Mouse (Mus musculus) neural tube, embryonic 13.5 days (tissue): ENCODE data around the gene Tapbp. TPM values are rescaled to one million over a fixed set of nuclear protein-coding genes. Genes with fewer than 3 reads are reported as not detected.

Source experiments
- ATAC-seq: fragments of 200-750 bp; cut with Nextera tagmentation; 2 replicates; pipeline ENCODE4 v1.8.0; 2017; ENCODE audit warnings: low read depth, mild to moderate bottlenecking, moderate TSS enrichment, moderate library complexity
- H3K27ac ChIP-seq: fragments of 300-500 bp; sonication (generic); replicated peaks from 2 replicates; pipeline ENCODE4 v1.5.1; 2015; ENCODE audit warnings: moderate library complexity, mild to moderate bottlenecking, inconsistent platforms
- H3K27me3 ChIP-seq: fragments of 300-500 bp; sonication (generic); 2 replicates; pipeline ENCODE4 v1.6.1; 2015; ENCODE audit warnings: mild to moderate bottlenecking, inconsistent platforms
- H3K36me3 ChIP-seq: fragments of 300-500 bp; sonication (generic); 2 replicates; pipeline ENCODE4 v1.6.1; 2015; ENCODE audit warnings: mild to moderate bottlenecking, inconsistent platforms
- H3K4me1 ChIP-seq: fragments of 300-500 bp; sonication (generic); replicated peaks from 2 replicates; pipeline ENCODE4 v1.6.1; 2015; ENCODE audit warnings: inconsistent platforms
- H3K4me2 ChIP-seq: fragments of 300-500 bp; sonication (generic); 2 replicates; pipeline ENCODE4 v1.6.1; 2015; ENCODE audit warnings: inconsistent platforms, mild to moderate bottlenecking, moderate library complexity
- H3K4me3 ChIP-seq: fragments of 300-500 bp; sonication (generic); 2 replicates; pipeline ENCODE4 v1.5.1; 2015; ENCODE audit warnings: mild to moderate bottlenecking, inconsistent platforms
- H3K9ac ChIP-seq: fragments of 300-500 bp; sonication (generic); 2 replicates; pipeline ENCODE4 v1.6.1; 2015; ENCODE audit warnings: moderate library complexity, mild to moderate bottlenecking, inconsistent platforms
- H3K9me3 ChIP-seq: fragments of 300-500 bp; sonication (generic); 2 replicates; pipeline ENCODE4 v1.6.1; 2016; ENCODE audit warnings: inconsistent platforms
- WGBS: fragments of 180-500 bp; shearing (Covaris S2); methylation state at CpG from one replicate; pipeline ENCODE4 v1.1.7; 2015; 5-methylcytosine and 5-hydroxymethylcytosine counted together
- polyA plus RNA-seq: library from polyadenylated mRNA; unstranded; fragments of >200 nt; fragmentation: Nextera tagmentation; extraction: Ambion mirVana; gene quantifications from 2 replicates; pipeline ENCODE4 v1.2.1, GENCODE M21; 2015

Gene Tapbp
- polyA plus RNA-seq, 1 experiment from 2014 or later: 31.1 TPM

GRCm38 (mm10) chr17:33953961-33954565 lies 38.4 kb downstream of the Tapbp start:
- Histone ChIP-seq H3K27ac (peak overlapping the region; percentile 92; the same call in 1 of the 2 replicates), H3K36me3 (peaks cover 56% of the 10 kb centered on the region), H3K4me3 (peak overlapping the region; percentile 96), H3K9ac (peak overlapping the region; percentile 99), H3K9me3 (no peaks in the 10 kb centered on the region), H3K4me2 (peak overlapping the region; percentile 97), H3K4me1 (peaks cover 78% of the 10 kb centered on the region), H3K27me3 (no peaks in the 10 kb centered on the region)
- WGBS: 30% methylated on average over 5 of the region's 5 CpGs
- no peak for ATAC-seq

GRCm38 (mm10) chr17:33954646-33955554 lies 39.2 kb downstream of the Tapbp start:
- ATAC-seq: no peak; the same call in 1 of the 2 replicates
- Histone ChIP-seq H3K9ac (peak overlapping the region; percentile 99), H3K9me3 (no peaks in the 10 kb centered on the region), H3K27me3 (no peaks in the 10 kb centered on the region), H3K36me3 (peaks cover 56% of the 10 kb centered on the region), H3K4me3 (peak overlapping the region; percentile 96), H3K4me1 (peaks cover 70% of the 10 kb centered on the region), H3K27ac (peak overlapping the region; percentile 92), H3K4me2 (peak overlapping the region; percentile 97)
- under 1% methylated on average over 33 of the region's 33 CpGs for WGBS

- H3K4me1 ChIP-seq: peaks cover 62% of the 10 kb centered on the region
- peaks cover 59% of the 10 kb centered on the region for H3K36me3 ChIP-seq
Measured at GRCm38 (mm10) chr17:33955555-33956214, 40.0 kb downstream of the Tapbp start, which contains the start of the genes Vps52 and Rps18. Vps52 (plus strand) TSS chr17:33955812. Rps18 (minus strand) TSS chr17:33956001.

GRCm38 (mm10) chr17:33956336-33956735 lies 40.6 kb downstream of the Tapbp start:
- no peak for ATAC-seq
- peaks cover 65% of the 10 kb centered on the region for H3K36me3 ChIP-seq

More at GRCm38 (mm10) chr17:33955555-33956214, 40.0 kb downstream of the Tapbp start, which contains the start of the genes Vps52 and Rps18:
- Histone ChIP-seq H3K4me3 (peak within 1 kb of the TSS; percentile 96), H3K9me3 (no peaks in the 10 kb centered on the region), H3K27me3 (no peaks in the 10 kb centered on the region), H3K4me2 (peak within 1 kb of the TSS; percentile 97), H3K9ac (peak within 1 kb of the TSS; percentile 99), H3K27ac (peak within 1 kb of the TSS; percentile 93)
- under 1% methylated on average over 50 of the region's 50 CpGs for WGBS
- peak; percentile 87 for ATAC-seq

GRCm38 (mm10) chr17:33957493-33957892 lies 41.8 kb downstream of the Tapbp start:
- Histone ChIP-seq H3K9ac (no peak overlapping the region), H3K27ac (no peak overlapping the region), H3K36me3 (peaks cover 67% of the 10 kb centered on the region), H3K4me1 (peaks cover 44% of the 10 kb centered on the region), H3K9me3 (no peaks in the 10 kb centered on the region), H3K27me3 (no peaks in the 10 kb centered on the region), H3K4me3 (no peak overlapping the region), H3K4me2 (no peak overlapping the region)
- no peak for ATAC-seq
- 89% methylated on average over 6 of the region's 6 CpGs for WGBS

More at GRCm38 (mm10) chr17:33956336-33956735, 40.6 kb downstream of the Tapbp start:
- H3K4me3 ChIP-seq: peak overlapping the region; percentile 96
- H3K27me3 ChIP-seq: no peaks in the 10 kb centered on the region
- peaks cover 55% of the 10 kb centered on the region for H3K4me1 ChIP-seq
- WGBS: 13% methylated on average over 10 of the region's 10 CpGs
- H3K9ac ChIP-seq: peak overlapping the region; percentile 87
- H3K27ac ChIP-seq: peak overlapping the region; percentile 93
- H3K4me2 ChIP-seq: peak overlapping the region; percentile 83
- no peaks in the 10 kb centered on the region for H3K9me3 ChIP-seq

GRCm38 (mm10) chr17:33958451-33958850 lies 42.8 kb downstream of the Tapbp start:
- ATAC-seq: no peak
- Histone ChIP-seq H3K9ac (no peak overlapping the region), H3K27ac (no peak overlapping the region), H3K4me3 (no peak overlapping the region), H3K4me2 (no peak overlapping the region), H3K27me3 (no peaks in the 10 kb centered on the region), H3K4me1 (peaks cover 34% of the 10 kb centered on the region), H3K36me3 (peaks cover 67% of the 10 kb centered on the region), H3K9me3 (no peaks in the 10 kb centered on the region)
- WGBS: 95% methylated on average over 11 of the region's 11 CpGs

GRCm38 (mm10) chr17:33959135-33959534 lies 43.4 kb downstream of the Tapbp start:
- no peak for ATAC-seq
- Histone ChIP-seq H3K9me3 (no peaks in the 10 kb centered on the region), H3K4me3 (no peak overlapping the region), H3K27ac (no peak overlapping the region), H3K4me1 (peaks cover 27% of the 10 kb centered on the region), H3K4me2 (no peak overlapping the region), H3K36me3 (peaks cover 68% of the 10 kb centered on the region), H3K27me3 (no peaks in the 10 kb centered on the region), H3K9ac (no peak overlapping the region)
- WGBS: 96% methylated on average over 13 of the region's 13 CpGs

GRCm38 (mm10) chr17:33959948-33960347 lies 44.2 kb downstream of the Tapbp start:
- peaks cover 67% of the 10 kb centered on the region for H3K36me3 ChIP-seq
- no peaks in the 10 kb centered on the region for H3K27me3 ChIP-seq
- WGBS: 93% methylated on average over 15 of the region's 15 CpGs
- H3K9ac ChIP-seq: no peak overlapping the region
- H3K4me3 ChIP-seq: no peak overlapping the region
- ATAC-seq: no peak
- no peak overlapping the region for H3K4me2 ChIP-seq
- peaks cover 20% of the 10 kb centered on the region for H3K4me1 ChIP-seq
- H3K9me3 ChIP-seq: no peaks in the 10 kb centered on the region
- H3K27ac ChIP-seq: no peak overlapping the region

GRCm38 (mm10) chr17:33962876-33963275 lies 47.2 kb downstream of the Tapbp start:
- WGBS: 91% methylated on average over 7 of the region's 7 CpGs
- no peaks in the 10 kb centered on the region for H3K9me3 ChIP-seq
- 0 out of 2 replicates have a peak, but pooled peaks cover 3% of the 10 kb centered on the region for H3K4me1 ChIP-seq
- peaks cover 84% of the 10 kb centered on the region for H3K36me3 ChIP-seq
- no peaks in the 10 kb centered on the region for H3K27me3 ChIP-seq
- no peak overlapping the region for H3K27ac ChIP-seq
- no peak overlapping the region for H3K4me2 ChIP-seq
- H3K9ac ChIP-seq: 0 out of 2 replicates have a peak overlapping the region, but pooled peaks have one; percentile 17
- ATAC-seq: no peak
- H3K4me3 ChIP-seq: no peak overlapping the region

- H3K4me3 ChIP-seq: no peak overlapping the region
- H3K4me1 ChIP-seq: no peaks in the 10 kb centered on the region
- H3K36me3 ChIP-seq: peaks cover 61% of the 10 kb centered on the region
- 90% methylated on average over 14 of the region's 17 CpGs for WGBS
- H3K9ac ChIP-seq: no peak overlapping the region
- no peak overlapping the region for H3K27ac ChIP-seq
- no peak for ATAC-seq
- no peaks in the 10 kb centered on the region for H3K9me3 ChIP-seq
- H3K4me2 ChIP-seq: no peak overlapping the region
- no peaks in the 10 kb centered on the region for H3K27me3 ChIP-seq
Measured at GRCm38 (mm10) chr17:33965082-33965845, 49.6 kb downstream of the Tapbp start.

GRCm38 (mm10) chr17:33965846-33966550 lies 50.3 kb downstream of the Tapbp start:
- H3K36me3 ChIP-seq: peaks cover 54% of the 10 kb centered on the region

More at GRCm38 (mm10) chr17:33965846-33966550, 50.3 kb downstream of the Tapbp start:
- ATAC-seq: no peak
- Histone ChIP-seq H3K4me3 (no peak overlapping the region), H3K9me3 (no peaks in the 10 kb centered on the region), H3K4me1 (no peaks in the 10 kb centered on the region), H3K27me3 (no peaks in the 10 kb centered on the region), H3K4me2 (no peak overlapping the region), H3K27ac (no peak overlapping the region), H3K9ac (no peak overlapping the region)
- WGBS: 91% methylated on average over 16 of the region's 16 CpGs
